20 mouse cellular contexts compared by ENCODE assay signal in genomic region chr6:89431920-89432482, GRCm38 (mm10).
DNase-seq lines count a peak whose midpoint lies in the region; ATAC-seq and TF ChIP-seq lines count a peak whose summit lies in the region.
"Had no signal": no experiment of that assay in that cellular context is flagged by ENCODE, and none has a peak within 500 bp of the region (broad histone marks: within the 10 kb centered on the region; RNA-seq: fewer than 3 reads in every experiment).

No protein-coding gene starts in this region.

- TF ChIP-seq EP300 in liver, embryonic 14.5 days (IDR thresholded peaks at IDR 0.05; ENCODE audit: low read depth) = no peak

- H3K4me3 ChIP-seq in kidney, embryonic 16.5 days (ENCODE audit: low read length) = no peak overlapping the region
- no peak overlapping the region for H3K4me3 ChIP-seq in liver, embryonic 14.5 days (ENCODE audit: insufficient read depth in 1 of 2, low read depth in 2 of 2, low read length in 2 of 2)
- H3K4me3 ChIP-seq in liver, embryonic 12.5 days = no peak overlapping the region
- H3K4me3 ChIP-seq in intestine, embryonic 16.5 days (ENCODE audit: low read length) = no peak overlapping the region
- H3K4me3 ChIP-seq: embryonic facial prominence, embryonic 12.5 days; forebrain, embryonic 15.5 days; heart, adult 2 months; heart, embryonic 12.5 days; hindbrain, embryonic 10.5 days had no signal

- H3K27ac ChIP-seq in kidney, embryonic 16.5 days (ENCODE audit: low read length) = no peak overlapping the region
- H3K27ac ChIP-seq in liver, embryonic 14.5 days = no peak overlapping the region
- no peak overlapping the region for H3K27ac ChIP-seq in liver, embryonic 12.5 days
- no peak overlapping the region for H3K27ac ChIP-seq in intestine, embryonic 16.5 days (ENCODE audit: low read length)
- H3K27ac ChIP-seq: embryonic facial prominence, embryonic 12.5 days; forebrain, embryonic 15.5 days; heart, adult 2 months; hindbrain, embryonic 10.5 days; hindbrain, embryonic 14.5 days had no signal

- H3K36me3 ChIP-seq in kidney, embryonic 16.5 days (ENCODE audit: insufficient read depth, low read length) = no peaks in the 10 kb centered on the region
- no peaks in the 10 kb centered on the region for H3K36me3 ChIP-seq in liver, embryonic 14.5 days (replicated peaks; ENCODE audit: control insufficient read depth, insufficient read depth, low read depth)
- no peaks in the 10 kb centered on the region for H3K36me3 ChIP-seq in liver, embryonic 12.5 days
- no peaks in the 10 kb centered on the region for H3K36me3 ChIP-seq in intestine, embryonic 16.5 days (ENCODE audit: control insufficient read depth, insufficient read depth, low read length)
- H3K36me3 ChIP-seq: embryonic facial prominence, embryonic 12.5 days; forebrain, embryonic 15.5 days; heart, embryonic 12.5 days; hindbrain, embryonic 10.5 days had no signal

- TF ChIP-seq CTCF in liver, embryonic 14.5 days (IDR thresholded peaks at IDR 0.05; ENCODE audit: low read depth) = no peak

- no peaks in the 10 kb centered on the region for H3K9me3 ChIP-seq in kidney, embryonic 16.5 days (ENCODE audit: low read length)
- H3K9me3 ChIP-seq in liver, embryonic 14.5 days (ENCODE audit: control insufficient read depth, low read length) = no peaks in the 10 kb centered on the region
- H3K9me3 ChIP-seq in liver, embryonic 12.5 days (replicated peaks) = no peaks in the 10 kb centered on the region
- H3K9me3 ChIP-seq in intestine, embryonic 16.5 days (ENCODE audit: control insufficient read depth, low read length) = no peaks in the 10 kb centered on the region
- H3K9me3 ChIP-seq: embryonic facial prominence, embryonic 12.5 days; forebrain, embryonic 15.5 days; heart, embryonic 12.5 days; hindbrain, embryonic 10.5 days had no signal

- WGBS in kidney, embryonic 16.5 days = 95% methylated on average over 2 of the region's 2 CpGs
- WGBS in liver, embryonic 14.5 days (ENCODE audit: insufficient replicate concordance) = 16% methylated on average over 2 of the region's 2 CpGs
- WGBS in liver, embryonic 12.5 days (ENCODE audit: insufficient replicate concordance) = 29% methylated on average over 2 of the region's 2 CpGs
- WGBS in intestine, embryonic 16.5 days = 73% methylated on average over 2 of the region's 2 CpGs

- no peaks in the 10 kb centered on the region for H3K4me1 ChIP-seq in kidney, embryonic 16.5 days (ENCODE audit: insufficient read depth, low read length)
- no peaks in the 10 kb centered on the region; a peak in 1 of 4 replicates for H3K4me1 ChIP-seq in liver, embryonic 14.5 days (replicated peaks; ENCODE audit: control insufficient read depth in 2 of 2, insufficient read depth in 2 of 2, low read length in 1 of 2)
- H3K4me1 ChIP-seq in liver, embryonic 12.5 days = no peaks in the 10 kb centered on the region
- peaks cover 7% of the 10 kb centered on the region; the same call in 1 of the 2 replicates for H3K4me1 ChIP-seq in intestine, embryonic 16.5 days (ENCODE audit: control insufficient read depth, insufficient read depth, low read length)
- H3K4me1 ChIP-seq: embryonic facial prominence, embryonic 12.5 days; forebrain, embryonic 15.5 days; heart, embryonic 12.5 days; hindbrain, embryonic 10.5 days had no signal

- DNase-seq in kidney, postnatal 10 days = peak; percentile 24
- no peak for DNase-seq in liver, embryonic 14.5 days (ENCODE audit: low read depth in 3 of 3, low spot score in 3 of 3)
- no peak for DNase-seq in cerebellum, adult 8-10 months
- no peak for DNase-seq in cerebellum, adult 18-20 months
- DNase-seq: adrenal gland, adult 2 months; adrenal gland, postnatal 25 days; cerebellum, adult 2 months; cerebellum, postnatal 14 days; gastrocnemius, postnatal 10 days; heart, adult 2 months had no signal

- ATAC-seq in kidney, embryonic 16.5 days (ENCODE audit: low FRiP score, low TSS enrichment) = no peak
- ATAC-seq in liver, embryonic 14.5 days (ENCODE audit: insufficient read depth) = peak; percentile 33; the same call in 1 of the 2 replicates
- no peak for ATAC-seq in liver, embryonic 12.5 days
- peak; percentile 73 for ATAC-seq in intestine, embryonic 16.5 days
- peak; percentile 94 for ATAC-seq in megakaryocyte-erythroid progenitor cell, adult 5-6 weeks (replicated peaks; ENCODE audit: low FRiP score, low TSS enrichment, poor library complexity, severe bottlenecking)
- ATAC-seq: forebrain, embryonic 15.5 days had no signal

- no peak overlapping the region for H3K4me2 ChIP-seq in kidney, embryonic 16.5 days (replicated peaks; ENCODE audit: low read depth, low read length)
- H3K4me2 ChIP-seq in liver, embryonic 14.5 days (ENCODE audit: low read depth) = no peak overlapping the region
- no peak overlapping the region for H3K4me2 ChIP-seq in liver, embryonic 12.5 days
- no peak overlapping the region for H3K4me2 ChIP-seq in intestine, embryonic 16.5 days (ENCODE audit: low read depth, low read length)
- H3K4me2 ChIP-seq: embryonic facial prominence, embryonic 12.5 days; forebrain, embryonic 15.5 days; heart, embryonic 12.5 days; hindbrain, embryonic 14.5 days had no signal

- H3K27me3 ChIP-seq in kidney, embryonic 16.5 days (ENCODE audit: insufficient read depth, low read length) = no peaks in the 10 kb centered on the region
- no peaks in the 10 kb centered on the region for H3K27me3 ChIP-seq in liver, embryonic 14.5 days (ENCODE audit: control insufficient read depth, insufficient read depth, low read length)
- H3K27me3 ChIP-seq in liver, embryonic 12.5 days (replicated peaks) = no peaks in the 10 kb centered on the region; the same call in 1 of the 2 replicates
- H3K27me3 ChIP-seq in intestine, embryonic 16.5 days (replicated peaks; ENCODE audit: control insufficient read depth, insufficient read depth, low read length) = no peaks in the 10 kb centered on the region
- H3K27me3 ChIP-seq: CH12.LX; embryonic facial prominence, embryonic 12.5 days; forebrain, embryonic 15.5 days; heart, embryonic 12.5 days had no signal

- no peak overlapping the region for H3K9ac ChIP-seq in kidney, embryonic 16.5 days (replicated peaks; ENCODE audit: low read length)
- no peak overlapping the region for H3K9ac ChIP-seq in liver, embryonic 14.5 days (replicated peaks)
- no peak overlapping the region for H3K9ac ChIP-seq in liver, embryonic 12.5 days
- H3K9ac ChIP-seq in intestine, embryonic 16.5 days (ENCODE audit: low read depth, low read length) = no peak overlapping the region
- H3K9ac ChIP-seq: embryonic facial prominence, embryonic 12.5 days; forebrain, embryonic 15.5 days; heart, embryonic 12.5 days; hindbrain, embryonic 14.5 days had no signal

Comparison
In these comparisons a context has a peak if more than half of its experiments do, and no peak if none do; other contexts are left out.
1. ATAC-seq: peak in liver, embryonic 14.5 days (single experiment), intestine, embryonic 16.5 days (single experiment) and megakaryocyte-erythroid progenitor cell, adult 5-6 weeks (single experiment); none in kidney, embryonic 16.5 days (single experiment) and liver, embryonic 12.5 days (single experiment).